Mouse (Mus musculus): ENCODE data around the gene Kctd11.
A peak's percentile ranks its signal among the peaks of the same experiment; 100 is the strongest.

- TF ChIP-seq CTCF (IDR thresholded peaks at IDR 0.05; ENCODE audit: insufficient read depth, low read depth, low read length), result 0 out of 2 replicates have a peak, but pooled peaks have one; percentile 33
- TF ChIP-seq POLR2A (IDR thresholded peaks at IDR 0.05; ENCODE audit: insufficient read depth, low read depth, low read length), result peak; percentile 69
These were observed 40.2 kb upstream of the Kctd11 start, which contains the start of gene Eif5a for GRCm38 (mm10) chr11:69921114-69922011.
